Mouse (Mus musculus) embryonic fibroblast, embryonic 13.5 days (primary cell): ENCODE measurements around the gene Ero1l. TPM values are rescaled to one million over a fixed set of nuclear protein-coding genes. Genes with fewer than 3 reads are reported as not detected.

ENCODE experiments used
- H3K27ac ChIP-seq: 2 replicates; pipeline ENCODE4 v1.5.1; 2012; ENCODE audit warnings: low read length, control low read depth, inconsistent platforms; ENCODE audit not compliant: insufficient read depth
- H3K4me1 ChIP-seq: 2 replicates; pipeline ENCODE4 v1.6.1; 2011; ENCODE audit warnings: low read length; ENCODE audit not compliant: control insufficient read depth, insufficient read depth
- H3K4me3 ChIP-seq: 2 replicates; pipeline ENCODE4 v1.5.1; 2011; ENCODE audit warnings: mild to moderate bottlenecking, control low read depth, low read length; ENCODE audit not compliant: insufficient read depth
- CTCF ChIP-seq: IDR thresholded peaks from 2 replicates; pipeline ENCODE4 v1.5.1; 2011; ENCODE audit warnings: mild to moderate bottlenecking, control low read depth, low read length, moderate library complexity, borderline replicate concordance; ENCODE audit not compliant: insufficient read depth
- POLR2A ChIP-seq: IDR thresholded peaks from 2 replicates; pipeline ENCODE4 v1.6.1; 2011; ENCODE audit warnings: low read depth, mild to moderate bottlenecking, control low read depth, low read length, moderate library complexity
- polyA plus RNA-seq: library from polyadenylated mRNA; stranded (reverse); fragments of >200 nt; gene quantifications from 2 replicates; pipeline ENCODE4 v1.2.4, GENCODE M21; 2011; ENCODE audit warnings: low read depth; ENCODE audit not compliant: missing spikeins, insufficient read length

Gene Ero1l
- polyA plus RNA-seq, result 92.1 and 103 TPM in 2 replicates

DNA sequence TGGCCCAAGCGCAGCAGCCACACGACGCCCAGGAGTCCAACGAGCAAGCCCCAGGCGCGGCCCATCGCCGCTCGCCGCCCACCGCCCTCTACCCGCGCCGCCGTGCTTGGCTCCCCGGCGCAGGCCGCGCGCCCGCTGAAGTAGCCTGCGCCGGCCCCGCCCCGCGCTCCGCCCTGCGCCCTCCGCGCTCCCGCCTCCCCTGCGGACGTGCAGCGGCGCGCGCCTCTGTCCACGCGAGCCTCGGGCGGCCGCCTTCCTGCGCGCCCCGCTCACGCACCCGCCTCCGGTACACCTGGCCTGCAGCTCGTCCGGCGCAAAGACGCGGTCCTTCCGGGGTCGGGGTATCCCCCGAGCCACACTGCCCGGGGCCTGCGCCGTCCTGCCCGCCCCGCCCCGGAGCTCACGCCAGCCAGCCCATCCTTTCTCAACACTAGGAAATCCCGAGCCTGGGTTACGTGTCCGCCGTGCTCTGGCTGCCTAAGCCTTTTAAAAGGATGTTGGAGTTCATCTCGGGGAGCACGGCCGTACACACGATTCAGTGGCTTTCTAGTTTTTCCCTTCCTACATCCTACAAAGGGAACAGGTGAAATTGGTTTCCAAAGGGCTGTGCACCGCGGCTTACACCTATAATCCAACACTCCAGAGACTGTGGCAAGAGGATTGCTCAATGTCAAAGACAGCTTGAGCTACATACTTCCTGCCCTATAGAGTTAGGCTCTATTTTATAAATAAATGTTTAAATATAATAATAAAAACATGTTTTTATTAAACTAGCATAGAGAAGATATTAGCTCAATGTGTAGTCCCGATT, at the start of gene Ero1l:
TSS of gene Ero1l (minus strand) at position 346 of the 811 bp plus-strand sequence.
- peak within 1 kb of the TSS; percentile 83 for H3K4me3 ChIP-seq
- H3K4me1 ChIP-seq, result peaks cover 7% of the 10 kb centered on the region
- TF ChIP-seq POLR2A (peak; percentile 91), CTCF (no peak)
- H3K27ac ChIP-seq, result peak within 1 kb of the TSS; percentile 93

DNA sequence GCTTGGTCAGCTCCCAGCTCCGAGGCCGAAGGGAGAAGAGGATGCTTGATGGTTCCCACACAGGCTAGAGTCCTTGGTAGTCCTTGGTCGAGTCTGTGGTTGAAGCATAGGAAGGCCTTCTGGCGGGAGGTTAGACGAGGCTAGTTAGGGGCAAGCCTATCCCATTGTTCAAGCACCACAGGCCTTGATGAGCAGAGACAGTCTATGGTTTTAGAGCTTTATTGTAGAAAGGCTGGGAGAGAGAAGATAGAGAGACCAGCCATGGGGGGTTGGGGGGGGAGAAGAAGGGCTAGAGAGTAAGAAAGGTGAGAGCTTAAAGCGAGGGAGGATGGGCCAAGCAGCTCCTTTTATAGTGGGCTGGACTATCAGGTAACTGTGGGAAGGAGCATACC, 46.6 kb upstream of the Ero1l start:
- Histone ChIP-seq H3K27ac (no peak overlapping the region), H3K4me1 (no peaks in the 10 kb centered on the region), H3K4me3 (no peak overlapping the region)
- TF ChIP-seq POLR2A (no peak), CTCF (no peak)

DNA sequence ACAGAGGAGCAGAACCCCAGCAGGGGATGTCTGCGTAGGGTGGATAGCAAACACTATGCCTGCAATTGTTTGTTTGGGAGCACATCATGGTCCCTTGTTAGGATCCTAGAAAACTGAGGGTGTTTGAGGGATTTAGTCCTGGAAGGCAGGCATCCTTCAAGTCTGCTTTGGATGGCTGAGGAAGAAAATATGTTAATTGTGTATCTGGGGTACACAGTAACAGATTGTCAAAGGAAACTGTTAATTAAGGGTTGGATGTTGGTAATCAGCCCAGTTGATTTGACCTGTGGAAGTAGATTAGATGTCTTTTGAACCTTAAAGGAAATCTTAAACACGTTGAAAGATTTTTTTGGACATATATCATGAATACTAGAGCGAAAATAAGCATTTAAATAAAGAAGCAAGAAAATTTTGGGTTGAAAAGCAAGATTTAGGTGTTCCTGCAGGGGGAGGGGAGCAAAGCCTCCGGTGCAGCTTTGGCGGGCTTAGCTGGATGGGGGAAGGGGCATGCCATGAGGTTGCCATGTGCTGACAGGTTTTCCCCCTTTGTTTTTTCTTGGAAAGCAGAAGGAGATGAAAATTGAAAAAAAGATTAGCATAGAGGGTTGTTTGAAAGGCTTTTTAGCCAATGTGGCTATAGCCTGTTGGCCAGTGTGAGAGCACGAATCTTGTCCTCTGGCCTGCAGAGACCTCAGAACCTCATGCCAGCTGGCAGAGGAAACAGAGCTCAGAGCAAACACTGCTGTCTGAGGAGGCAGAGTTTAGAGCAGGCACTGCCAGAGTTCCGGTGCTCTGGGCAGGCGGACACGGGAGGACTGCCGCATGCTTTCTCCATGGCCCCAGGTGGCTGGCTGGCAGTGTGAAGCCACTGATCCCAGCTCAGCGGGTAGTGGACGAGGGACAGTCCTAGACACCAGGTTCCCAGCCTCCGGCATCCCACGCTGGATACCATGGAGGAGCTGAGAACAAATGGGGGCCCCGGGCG, 45.9 kb upstream of the Ero1l start:
- H3K4me3 ChIP-seq, result no peak overlapping the region
- no peak for TF ChIP-seq CTCF
- H3K27ac ChIP-seq, result no peak overlapping the region
- no peaks in the 10 kb centered on the region for H3K4me1 ChIP-seq

DNA sequence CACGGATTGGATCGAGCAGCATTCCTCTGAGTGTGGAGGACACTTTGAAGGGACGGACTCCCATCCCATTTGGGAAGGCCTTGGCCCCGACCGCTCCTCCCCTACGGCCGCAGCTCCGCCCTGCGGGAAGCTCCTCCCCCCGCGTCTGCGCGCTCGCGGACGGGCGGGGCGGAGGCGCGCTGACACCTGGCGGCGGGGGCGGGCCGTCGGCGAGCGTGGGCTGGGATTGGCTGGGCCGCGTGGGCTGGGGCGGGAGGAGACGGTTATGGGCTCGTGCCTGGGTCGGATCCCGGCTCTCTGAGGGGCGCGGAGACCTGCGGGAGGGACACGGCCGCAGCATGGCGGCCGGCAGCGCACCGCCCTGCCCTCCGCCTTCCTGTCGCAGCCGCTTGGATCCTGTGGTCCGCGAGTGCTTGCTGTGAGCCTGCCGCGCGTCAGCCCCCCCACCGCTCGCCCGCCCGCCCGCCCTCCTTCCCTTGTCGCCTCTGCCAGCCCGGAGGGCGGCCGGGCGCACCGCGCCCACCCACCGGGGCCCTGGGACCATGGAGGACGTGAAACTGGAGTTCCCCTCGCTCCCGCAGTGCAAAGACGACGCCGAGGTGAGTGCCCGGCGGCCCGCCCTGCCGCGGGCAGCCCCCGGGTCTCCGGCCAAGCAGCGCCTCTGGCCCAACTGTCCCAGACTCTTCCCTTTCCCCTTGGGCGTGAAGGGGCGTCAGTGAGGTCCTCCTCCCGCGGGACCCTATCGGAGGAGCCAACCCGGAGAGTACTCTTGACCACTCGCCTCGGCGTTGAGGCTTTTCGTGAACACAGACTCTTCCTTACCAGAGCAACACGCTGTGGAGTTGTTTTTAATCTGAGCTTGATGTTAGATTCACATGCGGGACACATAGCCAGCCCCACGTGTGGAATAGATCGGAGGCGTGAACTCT, 32.6 kb upstream of the Ero1l start, which contains the start of gene Styx:
TSS of gene Styx (plus strand) at position 163 of the 929 bp plus-strand sequence.
- H3K4me3 ChIP-seq, result peak within 1 kb of the TSS; percentile 60
- TF ChIP-seq POLR2A, result peak; percentile 63
- no peak for TF ChIP-seq CTCF
- no peak within 1 kb of the TSS for H3K27ac ChIP-seq
- peaks cover 3% of the 10 kb centered on the region; the same call in 1 of the 2 replicates for H3K4me1 ChIP-seq

DNA sequence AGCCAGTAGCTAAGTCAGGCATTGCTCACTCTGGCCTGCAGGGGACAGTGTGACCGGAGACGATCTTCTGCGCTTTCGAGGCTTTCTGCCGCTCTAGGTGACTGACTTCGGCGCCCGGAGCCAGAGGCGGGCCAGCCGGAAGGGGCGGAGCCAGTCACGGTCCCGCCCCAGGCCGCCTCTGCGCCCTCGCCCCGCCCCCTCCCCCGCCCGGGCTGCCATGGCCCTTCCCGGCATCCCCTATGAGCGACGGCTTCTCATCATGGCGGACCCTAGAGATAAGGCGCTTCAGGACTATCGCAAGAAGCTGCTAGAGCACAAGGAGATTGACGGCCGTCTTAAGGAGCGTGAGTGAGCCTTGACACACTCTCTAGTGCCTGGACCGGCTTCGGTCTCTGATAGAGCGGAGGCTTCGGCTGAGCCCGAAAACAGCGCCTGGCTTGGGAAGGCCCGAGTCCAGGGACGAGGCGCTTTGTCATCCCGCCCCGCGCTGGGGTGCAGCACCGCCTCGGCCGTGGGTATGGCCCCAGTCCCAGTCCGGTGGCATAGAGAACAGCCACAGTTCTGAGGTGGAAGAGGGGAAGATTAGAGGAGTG, 11.1 kb upstream of the Ero1l start, which contains the start of gene Psmc6:
TSS of gene Psmc6 (plus strand) at position 200 of the 593 bp plus-strand sequence.
- Histone ChIP-seq H3K4me1 (peaks cover 7% of the 10 kb centered on the region; the same call in 1 of the 2 replicates), H3K4me3 (peak within 1 kb of the TSS; percentile 99), H3K27ac (peak within 1 kb of the TSS; percentile 73)
- TF ChIP-seq POLR2A (peak; percentile 97), CTCF (peak; percentile 94)

DNA sequence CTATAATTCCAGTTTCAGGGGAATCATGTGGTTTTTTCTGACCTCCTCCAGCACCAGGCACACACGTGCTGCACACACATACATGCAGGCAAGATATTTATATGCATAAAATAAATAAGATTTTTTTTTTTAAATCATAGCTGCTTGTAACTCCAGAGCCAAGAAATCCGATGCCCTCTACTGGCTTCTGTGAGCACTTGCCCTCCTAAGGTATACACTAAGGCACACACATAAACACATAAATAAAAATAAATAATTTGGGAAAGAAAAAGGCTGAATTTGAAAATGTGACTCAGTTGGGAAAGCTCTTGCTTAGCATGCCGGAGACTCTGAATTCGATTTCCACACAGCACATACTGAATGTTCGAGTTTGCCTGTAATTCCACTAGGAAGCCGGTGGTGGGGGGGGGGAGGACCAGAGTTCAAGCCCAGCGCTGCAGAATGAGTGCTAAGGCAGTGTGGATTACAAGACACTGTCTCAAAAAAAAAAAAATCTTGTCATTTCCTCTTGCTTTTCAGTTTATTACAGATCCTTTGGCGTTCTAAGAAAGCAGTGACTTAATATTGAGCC, 10.5 kb upstream of the Ero1l start:
- Histone ChIP-seq H3K4me3 (peak overlapping the region; percentile 35), H3K4me1 (peaks cover 7% of the 10 kb centered on the region; the same call in 1 of the 2 replicates), H3K27ac (peak overlapping the region; percentile 6)
- no peak; the same call in 1 of the 2 replicates for TF ChIP-seq CTCF
- no peak for TF ChIP-seq POLR2A

DNA sequence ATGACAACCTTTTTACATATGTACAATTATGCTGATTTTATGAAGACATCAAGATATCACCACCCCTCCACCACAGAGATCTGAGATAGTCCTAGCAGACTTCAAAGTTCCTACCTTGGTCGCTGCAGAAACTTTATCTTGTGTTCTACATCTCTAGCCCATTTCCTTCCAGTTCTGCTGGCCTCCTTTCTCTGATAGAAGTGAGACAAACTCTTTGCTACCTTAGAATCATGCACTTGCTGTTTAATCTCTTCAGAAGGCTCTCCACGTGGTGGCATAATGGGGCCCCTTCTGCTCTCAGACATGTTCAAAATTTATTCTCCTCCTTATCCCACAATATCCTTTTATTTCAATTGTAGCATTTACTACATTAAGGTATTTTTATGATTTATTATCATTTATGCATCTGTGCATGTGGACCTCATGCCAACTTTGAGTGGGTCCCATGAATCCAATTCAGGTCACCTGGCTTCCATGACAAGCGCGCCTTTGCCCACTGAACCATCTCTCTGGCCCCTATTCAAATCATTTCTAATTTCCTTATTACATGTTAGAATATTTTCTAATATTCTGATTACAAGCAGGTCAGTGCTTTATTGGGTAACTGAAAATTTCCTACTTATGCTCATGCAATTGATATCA, 9.6 kb upstream of the Ero1l start:
- TF ChIP-seq CTCF (no peak), POLR2A (no peak)
- H3K4me1 ChIP-seq, result peaks cover 7% of the 10 kb centered on the region; the same call in 1 of the 2 replicates
- H3K27ac ChIP-seq, result no peak overlapping the region
- H3K4me3 ChIP-seq, result no peak overlapping the region

DNA sequence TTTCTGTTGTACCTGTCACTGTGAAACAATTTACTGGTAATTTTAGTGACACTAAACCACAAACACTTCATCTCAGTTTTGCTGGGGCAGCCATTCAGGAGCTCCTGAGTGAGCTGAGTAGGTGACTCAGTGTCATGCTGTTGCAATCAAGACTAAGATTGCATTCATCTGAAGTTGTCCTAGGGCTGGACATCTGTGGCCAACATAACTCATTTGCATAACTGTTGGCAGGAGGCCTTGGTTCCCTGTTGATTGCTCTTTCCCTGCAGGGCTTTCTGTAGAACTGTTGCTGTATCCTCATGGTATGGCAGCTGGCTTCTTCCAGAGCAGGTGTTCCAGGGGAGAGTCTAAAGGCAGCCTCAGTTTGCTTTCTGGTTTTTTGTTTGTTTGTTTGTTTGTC, 6.9 kb upstream of the Ero1l start:
- Histone ChIP-seq H3K4me1 (peaks cover 3% of the 10 kb centered on the region), H3K4me3 (no peak overlapping the region), H3K27ac (no peak overlapping the region)
- TF ChIP-seq CTCF, result no peak
- TF ChIP-seq POLR2A, result no peak
